Mouse (Mus musculus): ENCODE results near the gene Tmc6. TPM values are rescaled to one million over a fixed set of nuclear protein-coding genes. Genes with fewer than 3 reads are reported as not detected.

Tmc6 gene
- polyA plus RNA-seq (2016; fragmentation: Nextera tagmentation; extraction: Ambion mirVana), result 55.5 and 58.2 TPM in 2 replicates

DNA sequence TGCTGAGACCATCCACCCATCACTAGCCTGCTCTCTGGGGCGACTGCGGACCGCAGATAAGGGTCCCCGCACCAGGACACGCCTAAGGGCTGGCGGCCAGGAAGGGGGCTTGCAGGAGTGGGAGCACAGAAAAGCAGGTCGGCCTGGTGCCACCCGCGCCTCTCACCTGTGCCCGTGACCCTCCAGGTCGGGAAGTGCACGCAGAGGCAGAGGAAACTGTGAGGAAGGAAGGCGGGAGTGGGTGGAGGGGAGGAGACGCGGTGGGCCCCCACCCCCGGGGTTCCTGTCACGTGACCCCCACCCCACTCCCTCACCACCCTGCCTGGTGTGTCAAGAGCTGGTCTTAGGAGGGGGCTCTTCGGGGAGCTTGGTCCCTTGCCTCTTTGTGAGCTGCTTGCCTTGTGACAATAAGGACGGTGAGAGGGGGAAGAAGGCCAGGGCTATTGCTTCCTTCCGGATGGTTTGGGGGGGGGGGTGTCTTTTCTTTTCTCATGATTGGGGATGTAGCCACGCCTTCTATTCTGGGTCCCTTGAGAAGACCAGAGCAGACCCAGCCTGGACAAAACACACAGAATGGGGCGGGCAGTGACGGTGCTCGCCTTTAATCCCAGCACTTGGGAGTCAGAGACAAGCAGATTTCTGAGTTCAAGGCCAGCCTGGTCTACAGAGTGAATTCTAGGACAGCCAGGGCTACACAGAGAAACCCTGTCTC lies at the start of gene Tmc6, which contains the start of gene Tmc8:
Gene Tmc6, minus strand, starts transcription at position 206 of the 712 bp plus-strand sequence.
Gene Tmc8, plus strand, starts transcription at position 84 of the 712 bp plus-strand sequence.
- H3K27ac ChIP-seq, result peak within 1 kb of the TSS; percentile 100
- H3K4me1 ChIP-seq, result peaks cover 81% of the 10 kb centered on the region
- peak within 1 kb of the TSS; percentile 90 for H3K9ac ChIP-seq
- H3K4me2 ChIP-seq, result peak within 1 kb of the TSS; percentile 95
- peaks cover 52% of the 10 kb centered on the region for H3K36me3 ChIP-seq
- peak within 1 kb of the TSS; percentile 92 for H3K4me3 ChIP-seq
- peak; percentile 69 for ATAC-seq
- no peaks in the 10 kb centered on the region; the same call in none of the 2 replicates for H3K27me3 ChIP-seq (replicated peaks)
- 3% methylated on average over 24 of the region's 24 CpGs for whole genome bisulfite sequencing (ENCODE audit: insufficient replicate concordance)
- H3K9me3 ChIP-seq (replicated peaks), result no peaks in the 10 kb centered on the region

DNA sequence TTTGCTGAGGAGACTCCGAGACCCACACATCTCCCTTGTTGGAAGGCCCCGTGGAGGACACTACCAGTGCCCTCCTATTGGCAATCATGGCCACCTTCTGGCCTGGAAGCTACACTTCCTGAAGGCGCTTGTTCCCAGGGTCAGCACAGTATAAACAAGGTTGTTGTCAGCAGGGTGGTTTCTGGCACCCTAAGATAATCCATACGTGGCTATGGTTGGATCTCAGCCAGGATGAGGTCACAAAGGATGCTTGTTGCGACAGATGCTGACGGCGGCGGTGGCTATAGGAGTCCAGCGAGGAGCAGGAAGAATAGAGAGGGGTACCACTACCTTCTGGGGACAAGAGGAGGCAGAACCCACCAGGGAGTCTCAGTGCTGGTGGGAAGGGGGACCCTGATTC lies 48.4 kb upstream of the Tmc6 start:
- Histone ChIP-seq H3K9me3 (replicated peaks) (no peaks in the 10 kb centered on the region), H3K27me3 (replicated peaks) (no peaks in the 10 kb centered on the region), H3K4me1 (peaks cover 90% of the 10 kb centered on the region), H3K4me2 (no peak overlapping the region), H3K27ac (peak overlapping the region; percentile 87), H3K4me3 (no peak overlapping the region), H3K9ac (no peak overlapping the region), H3K36me3 (no peaks in the 10 kb centered on the region)
- WGBS (ENCODE audit: insufficient replicate concordance), result 68% methylated on average over 9 of the region's 9 CpGs
- ATAC-seq, result no peak

DNA sequence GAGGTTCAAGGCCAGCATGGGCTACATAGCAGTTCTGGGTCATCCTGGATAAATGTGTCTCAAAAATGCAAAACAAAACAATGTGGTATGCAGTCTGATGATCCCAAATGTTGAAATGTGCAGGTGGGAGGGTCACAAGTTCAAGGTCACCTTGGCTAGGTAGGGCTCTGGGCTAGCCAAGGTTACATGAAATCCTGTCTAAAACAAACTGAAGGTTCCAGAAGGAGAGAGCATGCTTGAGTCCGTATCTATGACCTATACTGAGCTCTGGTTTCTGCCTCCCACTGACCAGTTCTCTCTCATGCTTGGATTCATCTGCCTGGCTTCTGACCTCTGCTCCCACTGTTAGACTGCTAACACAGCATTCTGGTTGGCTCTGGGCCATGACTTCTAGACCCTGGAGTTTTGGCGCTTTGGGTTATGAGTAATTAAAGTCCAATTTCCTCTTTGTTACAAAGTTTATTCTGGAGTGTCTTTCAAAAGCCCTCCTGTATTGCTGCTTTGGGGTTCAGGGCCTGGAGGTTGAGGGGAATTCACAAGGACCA lies 47.7 kb upstream of the Tmc6 start:
- H3K4me2 ChIP-seq, result peak overlapping the region; percentile 82
- ATAC-seq, result no peak
- no peak overlapping the region for H3K4me3 ChIP-seq
- H3K36me3 ChIP-seq, result no peaks in the 10 kb centered on the region
- WGBS (ENCODE audit: insufficient replicate concordance), result 64% methylated on average over 2 of the region's 2 CpGs
- no peaks in the 10 kb centered on the region for H3K27me3 ChIP-seq (replicated peaks)
- peak overlapping the region; percentile 23; the same call in 1 of the 2 replicates for H3K9ac ChIP-seq
- H3K4me1 ChIP-seq, result peaks cover 91% of the 10 kb centered on the region
- H3K9me3 ChIP-seq (replicated peaks), result no peaks in the 10 kb centered on the region
- H3K27ac ChIP-seq, result peak overlapping the region; percentile 87

DNA sequence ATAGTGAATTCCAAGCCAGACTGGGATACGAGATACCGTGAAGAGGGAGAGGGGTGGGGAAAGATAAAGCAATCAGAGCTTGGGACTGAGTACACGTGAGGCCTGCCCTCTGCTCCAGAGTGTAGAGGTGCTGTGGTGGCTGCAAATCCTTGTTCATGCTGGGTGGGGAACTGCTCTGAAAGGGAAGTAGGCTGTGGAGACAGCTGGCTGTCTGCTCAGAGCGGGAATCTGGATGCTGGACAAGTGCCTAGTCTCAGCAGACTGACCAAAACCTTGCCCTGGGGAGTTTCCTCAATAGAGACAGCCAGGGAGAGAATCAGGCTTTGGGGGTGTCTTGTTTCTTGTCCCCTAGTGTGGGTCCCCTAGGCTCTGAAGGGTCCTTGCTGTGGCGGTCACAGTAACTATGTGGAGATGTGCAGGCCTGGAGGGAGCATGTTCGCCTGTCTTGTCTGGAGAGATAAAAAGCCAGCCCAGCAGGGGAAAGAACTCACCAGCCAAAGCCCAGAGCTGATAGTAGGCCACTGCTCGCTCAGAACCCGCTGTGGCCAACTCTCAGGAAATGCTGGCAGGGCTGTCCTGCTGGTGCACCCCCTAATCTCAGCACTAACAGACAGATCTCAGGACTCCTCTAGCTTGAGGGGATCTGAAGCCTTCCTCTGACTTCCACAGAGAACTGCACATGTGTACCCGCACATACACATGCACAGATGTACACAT lies 47.0 kb upstream of the Tmc6 start:
- H3K4me1 ChIP-seq, result peaks cover 89% of the 10 kb centered on the region
- 13% methylated on average over 9 of the region's 9 CpGs for WGBS (ENCODE audit: insufficient replicate concordance)
- H3K27me3 ChIP-seq (replicated peaks), result no peaks in the 10 kb centered on the region
- H3K4me2 ChIP-seq, result peak overlapping the region; percentile 82
- H3K27ac ChIP-seq, result peak overlapping the region; percentile 87
- no peak overlapping the region for H3K4me3 ChIP-seq
- H3K36me3 ChIP-seq, result peaks cover 3% of the 10 kb centered on the region
- peak; percentile 43 for ATAC-seq
- H3K9ac ChIP-seq, result peak overlapping the region; percentile 23
- no peaks in the 10 kb centered on the region for H3K9me3 ChIP-seq (replicated peaks)

DNA sequence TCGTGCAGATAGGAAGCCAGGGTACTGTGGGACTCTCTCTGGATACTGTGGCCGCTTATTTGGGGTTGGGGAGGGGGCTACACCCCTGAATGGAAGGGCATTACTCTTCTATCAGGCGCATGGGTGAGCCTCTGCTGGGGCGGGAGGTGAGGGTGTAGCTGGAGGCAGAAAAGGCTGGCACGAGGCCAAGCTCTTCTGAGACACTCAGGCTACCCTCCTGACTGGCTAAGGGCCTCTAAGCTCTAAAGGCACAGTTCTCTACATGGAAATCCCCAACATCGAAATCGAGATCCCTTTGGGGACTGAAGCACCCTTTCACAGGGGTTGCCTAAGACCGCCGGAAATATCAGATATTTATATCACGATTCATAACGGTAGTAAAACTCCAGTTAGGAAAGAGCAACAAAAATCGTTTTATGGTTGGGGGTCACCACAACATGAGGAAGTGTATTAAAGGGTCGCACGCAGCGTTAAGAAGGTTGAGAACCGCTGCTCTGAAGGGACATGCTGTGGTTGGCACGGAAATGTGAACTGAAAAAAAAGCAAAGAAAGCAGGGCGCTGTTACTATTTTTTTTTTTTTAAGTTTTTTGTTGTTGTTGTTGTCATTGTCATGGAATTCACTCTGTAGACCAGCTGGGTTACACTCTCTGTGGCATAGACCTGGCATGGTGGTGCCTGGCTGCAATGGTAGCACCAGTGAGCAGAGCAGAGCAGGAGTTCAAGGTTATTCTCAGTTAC lies 46.3 kb upstream of the Tmc6 start:
- Histone ChIP-seq H3K9me3 (replicated peaks) (no peaks in the 10 kb centered on the region), H3K27me3 (replicated peaks) (no peaks in the 10 kb centered on the region), H3K36me3 (peaks cover 11% of the 10 kb centered on the region), H3K9ac (peak overlapping the region; percentile 23; the same call in 1 of the 2 replicates), H3K27ac (peak overlapping the region; percentile 87), H3K4me1 (peaks cover 91% of the 10 kb centered on the region), H3K4me3 (no peak overlapping the region), H3K4me2 (peak overlapping the region; percentile 82)
- WGBS (ENCODE audit: insufficient replicate concordance), result 56% methylated on average over 18 of the region's 18 CpGs
- no peak for ATAC-seq

DNA sequence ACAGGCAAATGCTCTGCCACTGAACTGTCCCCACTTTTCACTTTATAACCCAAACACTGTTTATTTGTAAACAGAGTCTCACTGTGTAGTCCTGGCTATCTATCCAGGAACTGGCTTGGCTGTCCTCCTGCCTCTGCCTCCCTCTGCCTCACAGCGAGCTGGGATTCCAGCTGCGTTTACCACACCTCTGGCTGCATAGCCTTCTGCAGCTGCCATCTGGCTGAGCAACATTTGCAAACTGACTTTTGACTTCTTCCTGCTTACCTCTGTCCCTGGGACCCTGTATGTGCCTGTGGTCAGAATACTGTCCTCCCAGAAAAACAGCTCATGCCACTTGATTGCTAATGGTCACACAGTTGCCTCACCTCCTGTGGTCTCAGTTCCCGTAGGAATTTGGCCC lies 45.4 kb upstream of the Tmc6 start:
- Histone ChIP-seq H3K4me3 (no peak overlapping the region), H3K9me3 (replicated peaks) (no peaks in the 10 kb centered on the region), H3K27ac (peak overlapping the region; percentile 87; the same call in 1 of the 2 replicates), H3K4me1 (peaks cover 92% of the 10 kb centered on the region), H3K36me3 (peaks cover 20% of the 10 kb centered on the region), H3K9ac (peak overlapping the region; percentile 12; the same call in 1 of the 2 replicates), H3K27me3 (replicated peaks) (no peaks in the 10 kb centered on the region), H3K4me2 (peak overlapping the region; percentile 82)
- ATAC-seq, result no peak
- 54% methylated on average over 3 of the region's 3 CpGs for WGBS (ENCODE audit: insufficient replicate concordance)

DNA sequence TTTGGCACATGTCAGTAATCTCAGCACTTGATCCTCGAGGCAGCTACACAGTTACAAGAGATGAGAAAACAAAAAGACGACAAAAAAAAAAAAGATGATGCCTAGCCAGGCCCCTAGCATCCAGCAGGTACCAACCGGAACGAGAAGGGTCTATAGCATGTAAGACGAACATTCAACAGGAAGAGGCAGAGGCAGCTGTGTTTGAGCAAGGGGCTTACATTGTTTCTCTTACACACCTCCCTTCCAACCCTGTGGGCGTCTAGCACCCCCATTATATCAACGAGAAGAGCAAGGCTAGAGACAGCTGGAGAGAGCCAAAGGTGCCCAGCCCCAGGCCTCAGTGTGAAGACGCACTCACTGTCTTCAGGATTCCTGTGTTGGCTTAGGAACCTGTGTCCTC lies 44.9 kb upstream of the Tmc6 start:
- ATAC-seq, result no peak
- Histone ChIP-seq H3K27me3 (replicated peaks) (no peaks in the 10 kb centered on the region), H3K4me3 (peak overlapping the region; percentile 83; the same call in 1 of the 2 replicates), H3K9me3 (replicated peaks) (no peaks in the 10 kb centered on the region), H3K4me1 (peaks cover 93% of the 10 kb centered on the region), H3K9ac (no peak overlapping the region), H3K36me3 (peaks cover 25% of the 10 kb centered on the region), H3K27ac (peak overlapping the region; percentile 87), H3K4me2 (peak overlapping the region; percentile 82)
- 65% methylated on average over 8 of the region's 8 CpGs for WGBS (ENCODE audit: insufficient replicate concordance)

DNA sequence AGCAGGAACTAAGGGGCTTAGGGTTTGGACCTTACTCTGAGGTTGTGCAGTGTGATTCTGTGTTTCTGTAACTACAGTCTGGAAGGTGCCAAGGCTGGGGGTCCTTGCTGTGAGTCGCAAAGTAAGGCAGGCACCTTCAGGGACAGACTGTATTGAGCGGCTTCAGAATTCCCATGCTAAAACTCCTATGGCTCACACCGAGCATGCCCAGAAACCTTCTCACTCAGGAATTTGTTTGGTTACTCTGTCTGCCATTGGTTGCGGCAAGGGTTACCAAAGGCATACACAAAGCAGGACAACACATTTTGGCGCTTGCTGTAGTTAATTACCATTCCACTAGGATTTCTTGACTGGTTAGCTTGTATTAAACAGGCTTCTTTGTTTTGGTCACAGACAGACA lies 44.2 kb upstream of the Tmc6 start:
- 36% methylated on average over 5 of the region's 5 CpGs for WGBS (ENCODE audit: insufficient replicate concordance)
- ATAC-seq, result no peak
- Histone ChIP-seq H3K9ac (peak overlapping the region; percentile 94), H3K4me2 (peak overlapping the region; percentile 82), H3K36me3 (peaks cover 32% of the 10 kb centered on the region), H3K27me3 (replicated peaks) (no peaks in the 10 kb centered on the region), H3K27ac (peak overlapping the region; percentile 95), H3K9me3 (replicated peaks) (no peaks in the 10 kb centered on the region), H3K4me1 (peaks cover 91% of the 10 kb centered on the region), H3K4me3 (peak overlapping the region; percentile 83)

DNA sequence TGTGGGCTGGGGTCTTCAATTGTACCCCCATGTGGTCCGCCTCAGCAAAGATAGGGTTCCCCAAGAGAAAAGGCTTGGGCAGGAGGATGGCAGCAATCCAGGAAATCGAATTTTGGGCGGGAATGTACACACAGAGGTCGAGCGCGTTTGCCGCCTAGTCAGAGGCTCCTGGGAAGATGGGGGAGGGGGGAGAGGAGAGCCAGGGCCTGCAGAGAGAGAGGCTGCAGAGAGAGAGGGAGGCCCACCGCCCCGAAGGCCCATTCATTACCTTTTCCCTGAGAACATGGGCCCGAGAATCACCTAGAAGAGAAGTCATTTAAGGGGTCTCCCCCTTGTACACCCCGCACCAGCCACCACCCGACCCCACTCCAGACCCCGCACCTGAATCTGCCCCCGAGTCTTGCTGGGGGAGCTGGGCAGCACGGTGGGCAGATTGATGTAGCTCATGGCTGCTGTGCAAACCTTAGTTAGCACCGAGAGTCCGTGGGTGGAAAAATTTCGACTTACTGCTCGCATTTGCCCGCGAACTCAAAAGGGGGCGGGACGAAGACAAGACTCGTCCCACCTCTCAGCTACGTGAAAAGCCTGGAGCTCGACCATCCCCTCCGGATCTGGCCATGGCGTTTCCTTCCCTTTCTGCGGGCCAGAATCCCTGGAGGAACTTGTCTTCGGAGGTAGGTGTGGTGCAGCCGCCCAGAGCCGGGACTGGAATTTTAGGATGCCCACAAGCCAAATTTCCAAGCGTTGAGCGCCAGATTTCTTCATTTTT lies 43.5 kb upstream of the Tmc6 start, which contains the start of the genes Afmid and Tk1:
Gene Afmid, plus strand, starts transcription at position 592 of the 769 bp plus-strand sequence.
Gene Tk1, minus strand, starts transcription at position 760 of the 769 bp plus-strand sequence.
- no peaks in the 10 kb centered on the region for H3K9me3 ChIP-seq (replicated peaks)
- peak within 1 kb of the TSS; percentile 94 for H3K9ac ChIP-seq
- peaks cover 85% of the 10 kb centered on the region for H3K4me1 ChIP-seq
- H3K27ac ChIP-seq, result peak within 1 kb of the TSS; percentile 95
- H3K36me3 ChIP-seq, result peaks cover 39% of the 10 kb centered on the region
- peak within 1 kb of the TSS; percentile 82 for H3K4me2 ChIP-seq
- H3K4me3 ChIP-seq, result peak within 1 kb of the TSS; percentile 83
- peak; percentile 67 for ATAC-seq
- no peaks in the 10 kb centered on the region for H3K27me3 ChIP-seq (replicated peaks)
- 0% methylated on average over 34 of the region's 34 CpGs for WGBS (ENCODE audit: insufficient replicate concordance)

DNA sequence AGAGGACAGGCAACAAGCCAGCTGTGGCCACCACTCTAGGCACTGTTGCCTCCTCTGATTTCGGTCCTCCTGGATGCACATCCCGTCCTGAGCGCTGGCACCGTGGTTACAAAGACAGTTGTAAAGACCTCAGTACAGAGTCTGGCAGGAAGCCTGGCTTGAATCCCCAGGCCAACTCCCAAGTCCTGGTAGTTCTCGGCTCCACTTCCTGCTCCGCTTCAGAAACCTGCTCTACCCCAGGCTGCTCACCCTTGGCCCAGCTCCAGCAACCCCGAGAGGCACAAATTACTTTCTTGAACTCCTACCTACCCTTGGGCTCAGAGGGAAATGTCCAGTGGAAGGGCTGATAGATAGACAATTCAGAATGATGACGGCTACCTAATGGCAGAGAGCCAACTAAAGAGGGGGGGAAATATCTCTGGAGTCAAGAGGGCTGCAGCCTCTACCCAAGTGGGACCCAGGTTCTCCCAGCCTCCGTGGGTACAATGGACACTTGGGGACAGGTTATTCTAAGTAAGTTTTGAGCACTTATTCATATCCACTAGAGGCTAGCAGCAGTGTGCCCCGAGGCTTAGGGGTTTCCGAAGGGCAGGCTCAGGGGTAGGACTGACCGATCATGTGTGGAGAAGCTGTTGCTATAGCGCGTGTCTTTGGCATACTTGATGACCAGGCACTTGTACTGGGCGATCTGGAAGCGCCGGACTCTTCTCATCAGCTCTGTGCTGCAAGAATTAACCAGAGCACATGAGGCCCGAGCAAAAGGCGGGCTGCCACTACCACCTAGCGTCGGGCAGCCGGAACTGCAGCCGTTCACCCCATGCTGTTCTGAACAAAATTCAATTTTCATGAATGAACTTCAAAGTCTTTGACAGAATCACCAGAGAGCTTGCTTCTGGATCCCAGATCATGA lies 42.3 kb upstream of the Tmc6 start:
- Histone ChIP-seq H3K27me3 (replicated peaks) (no peaks in the 10 kb centered on the region), H3K4me2 (peak overlapping the region; percentile 82), H3K9me3 (replicated peaks) (no peaks in the 10 kb centered on the region), H3K4me1 (peaks cover 78% of the 10 kb centered on the region), H3K36me3 (peaks cover 51% of the 10 kb centered on the region), H3K9ac (peak overlapping the region; percentile 94), H3K4me3 (peak overlapping the region; percentile 83), H3K27ac (peak overlapping the region; percentile 95)
- WGBS (ENCODE audit: insufficient replicate concordance), result 20% methylated on average over 23 of the region's 23 CpGs
- peak; percentile 61 for ATAC-seq
